Mouse (Mus musculus) erythroblast, embryonic 14.5 days (primary cell): ENCODE results near the gene Usp5. TPM values are rescaled to one million over a fixed set of nuclear protein-coding genes. Genes with fewer than 3 reads are reported as not detected.

Experiments used
- H3K27me3 ChIP-seq: 2 replicates; pipeline ENCODE4 v1.6.1; 2012; ENCODE audit warnings: inconsistent platforms; ENCODE audit not compliant: control insufficient read depth
- H3K36me3 ChIP-seq: 2 replicates; pipeline ENCODE4 v1.6.1; 2012; ENCODE audit warnings: mild to moderate bottlenecking, inconsistent platforms; ENCODE audit not compliant: control insufficient read depth
- H3K4me1 ChIP-seq: 2 replicates; pipeline ENCODE4 v1.6.1; 2012; ENCODE audit warnings: inconsistent platforms; ENCODE audit not compliant: control insufficient read depth
- H3K4me3 ChIP-seq: replicated peaks from 2 replicates; pipeline ENCODE3; 2012; ENCODE audit warnings: moderate library complexity, mild to moderate bottlenecking, inconsistent platforms
- H3K9me3 ChIP-seq: 2 replicates; pipeline ENCODE4 v1.6.1; 2012; ENCODE audit warnings: low read length, inconsistent platforms, mixed read lengths; ENCODE audit not compliant: control insufficient read depth
- GATA1 ChIP-seq: IDR thresholded peaks from 2 replicates; pipeline ENCODE4 v1.6.1; 2012; ENCODE audit warnings: low read length, inconsistent platforms, mixed read lengths
- TAL1 ChIP-seq: IDR thresholded peaks from 3 replicates; pipeline ENCODE4 v1.6.1; 2012; ENCODE audit warnings: low read length, inconsistent platforms, mixed read lengths
- polyA plus RNA-seq: library from polyadenylated mRNA; stranded (reverse); fragments of >175 nt; gene quantifications from 2 replicates; pipeline ENCODE4 v1.2.3, GENCODE M21; 2012

The Usp5 gene
- polyA plus RNA-seq, 1 experiment = 4.6 TPM

DNA sequence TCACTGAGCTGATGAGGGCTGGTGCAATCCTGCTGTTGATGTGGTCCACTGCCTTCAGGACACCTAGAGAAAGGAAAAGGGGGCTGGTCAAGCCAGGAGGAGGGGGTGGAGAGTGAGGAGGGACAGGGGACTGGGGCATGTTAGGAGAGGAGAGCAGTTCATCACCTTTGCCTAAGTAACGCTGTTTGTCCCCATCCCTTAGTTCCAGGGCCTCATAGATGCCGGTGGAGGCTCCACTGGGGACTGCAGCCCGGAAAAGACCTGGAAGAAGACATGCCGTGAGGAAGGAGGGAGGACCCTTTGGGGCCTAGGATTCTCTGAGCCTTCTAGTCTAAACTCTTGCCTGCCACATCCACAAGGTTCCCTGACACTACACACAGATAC is 61.8 kb downstream of the Usp5 start:
- H3K9me3 ChIP-seq = peaks cover 3% of the 10 kb centered on the region; the same call in 1 of the 2 replicates
- no peak overlapping the region for H3K4me3 ChIP-seq
- H3K27me3 ChIP-seq = peaks cover 70% of the 10 kb centered on the region
- H3K4me1 ChIP-seq = peaks cover 13% of the 10 kb centered on the region
- no peak for TF ChIP-seq TAL1
- no peak for TF ChIP-seq GATA1
- H3K36me3 ChIP-seq = no peaks in the 10 kb centered on the region

DNA sequence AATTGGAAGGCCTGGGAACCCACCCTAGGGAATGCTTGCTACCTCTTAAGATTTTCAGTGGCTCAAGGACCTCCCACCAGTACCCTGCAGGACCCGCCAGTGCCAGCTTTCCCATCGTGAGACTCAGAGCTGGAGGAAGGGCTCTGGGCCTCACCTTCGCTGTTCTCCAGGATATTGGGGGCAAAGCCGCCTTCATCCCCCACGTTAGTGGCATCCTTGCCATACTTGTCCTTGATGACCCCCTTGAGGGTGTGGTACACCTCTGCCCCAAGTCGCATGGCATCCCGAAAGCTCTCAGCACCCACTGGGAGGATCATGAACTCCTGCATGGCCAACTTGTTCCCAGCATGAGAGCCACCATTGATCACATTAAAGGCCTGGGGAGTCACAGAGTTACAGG is 63.3 kb downstream of the Usp5 start:
- H3K4me1 ChIP-seq = peaks cover 13% of the 10 kb centered on the region
- H3K36me3 ChIP-seq = no peaks in the 10 kb centered on the region
- peaks cover 3% of the 10 kb centered on the region; the same call in 1 of the 2 replicates for H3K9me3 ChIP-seq
- TF ChIP-seq GATA1 (no peak), TAL1 (no peak)
- peaks cover 72% of the 10 kb centered on the region for H3K27me3 ChIP-seq
- no peak overlapping the region for H3K4me3 ChIP-seq

Other genes starting within 250 kb of the Usp5 start
- not detected in 2 replicates for gene C1s2, start 193.4 kb downstream of the Usp5 start, polyA plus RNA-seq
- 15.9 and 16.0 TPM in 2 replicates for gene Lpcat3, start 166.5 kb downstream of the Usp5 start, polyA plus RNA-seq
- gene Emg1, start 117.3 kb downstream of the Usp5 start, polyA plus RNA-seq = 13.7 and 19.1 TPM in 2 replicates
- 19.9 and 21.8 TPM in 2 replicates for gene Phb2, start 117.1 kb downstream of the Usp5 start, polyA plus RNA-seq
- 0.20 and 0.68 TPM in 2 replicates for gene Ptpn6, start 90.8 kb downstream of the Usp5 start, polyA plus RNA-seq
- 0.95 and 2.7 TPM in 2 replicates for gene Grcc10, start 88.1 kb downstream of the Usp5 start, polyA plus RNA-seq
- 0.02 and 0.04 TPM in 2 replicates for gene Gm45234, start 73.5 kb downstream of the Usp5 start, polyA plus RNA-seq
- 0.14 and 0.32 TPM in 2 replicates for gene Atn1, start 73.0 kb downstream of the Usp5 start, polyA plus RNA-seq
- gene Eno2, start 59.8 kb downstream of the Usp5 start, polyA plus RNA-seq = not detected in 2 replicates
- gene Lrrc23, start 49.8 kb downstream of the Usp5 start, polyA plus RNA-seq = not detected in 2 replicates
- 0.77 and 0.81 TPM in 2 replicates for gene Spsb2, start 20.8 kb downstream of the Usp5 start, polyA plus RNA-seq
- 10.3 and 10.7 TPM in 2 replicates for gene Tpi1, start 15.2 kb downstream of the Usp5 start, polyA plus RNA-seq
- gene Cdca3, start 63 bp upstream of the Usp5 start, polyA plus RNA-seq = 26.9 and 32.9 TPM in 2 replicates
- not detected in 2 replicates for gene Gnb3, start 10.8 kb upstream of the Usp5 start, polyA plus RNA-seq
- 0.03 TPM in 1 of 2 replicates, not detected in the other for gene P3h3, start 28.3 kb upstream of the Usp5 start, polyA plus RNA-seq
- 0.01 TPM in 1 of 2 replicates, not detected in the other for gene Gpr162, start 34.5 kb upstream of the Usp5 start, polyA plus RNA-seq
- gene Cd4, start 58.7 kb upstream of the Usp5 start, polyA plus RNA-seq = not detected in 2 replicates
- gene Lag3, start 82.2 kb upstream of the Usp5 start, polyA plus RNA-seq = not detected in 2 replicates
- gene Ptms, start 90.6 kb upstream of the Usp5 start, polyA plus RNA-seq = 2.6 and 3.1 TPM in 2 replicates
- 21.9 and 22.2 TPM in 2 replicates for gene Mlf2, start 101.9 kb upstream of the Usp5 start, polyA plus RNA-seq
- 2.7 TPM in 2 replicates for gene Cops7a, start 136.1 kb upstream of the Usp5 start, polyA plus RNA-seq
- 0.03 TPM in 1 of 2 replicates, not detected in the other for gene Pianp, start 167.2 kb upstream of the Usp5 start, polyA plus RNA-seq
- 3.9 and 4.2 TPM in 2 replicates for gene Zfp384, start 179.7 kb upstream of the Usp5 start, polyA plus RNA-seq
- gene Ing4, start 210.3 kb upstream of the Usp5 start, polyA plus RNA-seq = 1.1 and 1.8 TPM in 2 replicates
- gene Acrbp, start 220.2 kb upstream of the Usp5 start, polyA plus RNA-seq = 0.97 and 1.6 TPM in 2 replicates
- gene Lpar5, start 238.4 kb upstream of the Usp5 start, polyA plus RNA-seq = 0.06 TPM in 1 of 2 replicates, not detected in the other